Mouse (Mus musculus) heart, adult 9 months (tissue): ENCODE results near the gene Itgb1bp1.

Experiments used
- DNase-seq, 2 experiments: peaks; one replicate each; pipeline ENCODE4 v3.0.0; 2022; ENCODE audit warnings: low spot score in 2 of 2

The Itgb1bp1 gene

DNA sequence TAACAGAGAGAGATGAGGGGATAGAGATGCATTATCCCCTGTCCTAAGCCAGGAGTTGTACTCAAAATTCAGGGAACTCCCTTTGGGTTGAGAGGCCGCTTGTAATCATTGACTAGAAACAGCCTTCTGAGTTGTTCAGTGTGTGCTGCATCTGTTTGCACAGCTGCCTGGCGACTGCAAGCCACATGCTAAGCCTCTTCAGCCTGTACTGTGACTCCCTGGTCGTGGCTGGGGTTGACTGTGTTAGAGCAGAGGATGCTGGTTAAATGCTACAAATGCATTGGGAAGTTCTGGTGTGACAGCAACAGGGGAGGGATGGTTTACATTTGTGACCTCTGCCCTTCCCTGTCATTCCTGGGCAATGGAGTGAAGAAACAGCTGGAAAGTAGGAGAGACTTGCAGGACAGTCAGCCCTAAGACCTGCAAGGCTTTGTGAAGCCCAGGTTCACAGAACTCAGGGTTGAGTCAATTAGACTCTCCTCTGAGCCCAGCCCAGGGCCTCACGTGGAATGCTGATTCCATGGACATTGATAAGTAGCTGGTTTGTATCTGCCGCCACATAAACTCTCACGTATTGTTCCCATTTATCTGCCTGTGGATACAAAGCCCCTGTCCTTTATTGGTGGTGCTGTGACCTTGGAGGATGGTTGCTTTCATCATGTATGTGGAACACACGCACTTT lies 38.2 kb downstream of the Itgb1bp1 start:
- DNase-seq: no peak

DNA sequence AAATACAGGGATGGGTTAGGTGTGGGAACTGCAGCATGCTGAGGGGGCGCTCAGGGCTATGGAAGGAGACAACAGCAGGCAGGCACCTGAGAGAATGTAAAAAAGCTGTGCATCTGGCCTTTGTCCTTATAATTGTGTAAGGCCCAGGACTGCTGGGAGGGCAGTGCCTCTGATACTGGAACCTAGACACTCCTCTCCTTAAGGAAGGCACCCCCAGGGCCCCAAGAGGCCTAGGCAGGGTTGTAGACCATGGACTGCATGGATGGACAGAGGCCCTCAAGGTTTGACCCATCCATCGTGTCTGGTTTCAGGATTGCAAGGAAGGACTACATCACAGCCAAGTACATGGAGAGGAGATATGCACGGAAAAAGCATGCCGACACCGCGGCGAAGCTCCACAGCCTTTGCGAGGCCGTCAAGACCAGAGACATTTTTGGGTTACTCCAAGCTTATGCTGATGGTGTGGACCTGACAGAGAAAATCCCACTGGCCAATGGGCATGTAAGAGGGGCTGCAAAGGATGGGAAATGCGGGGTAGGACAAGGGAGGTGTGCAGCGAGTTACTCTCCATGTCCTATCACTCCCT lies 41.6 kb downstream of the Itgb1bp1 start:
- no peak for DNase-seq

DNA sequence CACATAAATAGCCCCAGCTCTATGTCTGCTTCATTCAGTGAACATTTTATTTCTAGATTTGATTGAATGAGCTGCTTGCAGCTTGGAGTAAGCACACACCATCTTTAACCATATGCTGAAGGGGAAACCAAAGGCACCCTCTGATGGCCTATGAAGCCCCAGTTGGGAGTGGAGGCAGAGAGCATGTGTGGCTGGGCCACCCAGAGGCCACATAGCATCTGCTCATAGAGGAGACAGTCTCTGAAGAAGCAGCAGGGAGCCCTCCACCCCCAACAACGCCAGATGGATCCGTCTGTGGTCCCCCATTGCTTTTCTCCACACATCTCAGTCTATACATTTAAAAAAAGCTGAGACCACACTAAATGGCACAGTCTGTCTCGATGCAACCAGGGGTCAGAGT lies 44.1 kb downstream of the Itgb1bp1 start:
- DNase-seq: no peak

GRCm38 (mm10) chr12:21234560-21234959 lies 51.5 kb downstream of the Itgb1bp1 start:
- DNase-seq: no peak

DNA sequence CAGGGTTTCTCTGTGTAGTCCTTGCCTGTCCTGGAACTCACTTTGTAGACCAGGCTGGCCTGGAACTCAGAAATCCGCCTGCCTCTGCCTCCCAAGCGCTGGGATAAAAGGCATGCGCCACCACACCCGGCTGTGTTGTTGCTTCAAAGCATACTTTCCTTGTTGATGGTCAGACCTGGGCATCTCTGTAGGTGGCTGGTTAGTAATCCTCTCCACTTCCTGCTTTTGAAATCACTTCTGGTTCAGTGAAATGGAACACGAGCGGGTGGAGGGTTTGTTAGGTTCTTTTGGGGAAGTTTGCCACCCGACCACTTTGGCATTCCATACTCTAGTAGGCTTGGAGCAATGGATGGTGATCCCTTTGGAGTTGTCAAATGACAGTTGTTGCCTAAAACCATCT lies 52.4 kb downstream of the Itgb1bp1 start:
- no peak for DNase-seq

DNA sequence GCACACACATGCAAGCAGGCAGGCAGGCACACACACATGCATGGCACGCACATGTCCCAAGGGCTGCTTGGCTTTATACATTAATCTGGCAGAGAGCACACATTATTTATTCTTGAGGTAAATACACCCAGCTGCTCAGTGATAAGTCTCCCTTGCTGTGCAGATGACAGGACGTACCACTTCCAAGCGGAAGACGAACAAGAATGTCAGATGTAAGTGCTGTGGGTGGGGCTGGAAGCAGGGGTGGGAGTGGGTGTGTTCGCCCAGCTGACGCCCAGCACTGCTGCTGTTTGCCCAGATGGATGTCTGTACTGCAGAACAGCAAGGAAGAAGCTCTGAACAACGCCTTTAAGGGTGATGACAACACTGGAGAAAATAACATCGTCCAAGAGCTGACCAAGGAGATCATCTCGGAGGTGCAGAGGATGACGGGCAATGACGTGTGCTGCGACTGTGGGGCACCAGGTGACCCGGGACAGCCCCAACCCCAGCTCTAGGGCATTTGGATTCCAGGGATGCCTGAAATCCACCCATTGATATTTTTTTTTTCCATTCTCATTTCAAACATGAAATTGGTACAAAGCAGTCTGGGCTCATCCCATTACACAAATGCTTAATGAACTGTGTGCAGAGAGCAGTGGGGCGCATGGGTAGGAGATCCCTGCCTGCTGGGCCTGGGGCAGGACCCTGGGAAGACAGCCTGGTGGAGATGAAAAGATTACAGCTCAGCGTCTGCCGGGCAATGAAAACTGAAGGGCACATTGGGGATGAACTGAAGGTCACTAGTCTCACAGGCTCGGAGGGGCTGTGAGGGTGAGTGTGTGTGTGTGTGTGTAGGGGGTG lies 56.8 kb downstream of the Itgb1bp1 start:
- no peak for DNase-seq

DNA sequence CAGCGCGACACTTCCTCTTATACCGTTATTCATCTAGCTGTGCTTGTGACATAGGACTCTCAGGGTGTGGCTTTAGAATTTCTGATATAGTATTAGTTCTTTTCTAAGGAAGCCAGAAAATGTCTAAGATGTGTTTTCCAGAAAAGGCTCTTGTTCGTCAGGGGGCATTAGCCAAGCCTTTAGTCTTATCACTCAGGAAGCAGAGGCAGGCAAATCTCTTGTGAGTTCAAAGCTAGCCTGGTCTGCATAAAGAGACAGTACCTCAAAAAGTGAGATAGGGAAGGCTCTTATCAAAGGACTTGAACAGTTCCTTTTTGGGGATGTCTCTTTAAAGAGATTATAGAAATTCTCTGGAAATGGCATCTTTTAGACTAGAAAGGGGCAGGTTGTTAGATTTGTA lies 57.4 kb downstream of the Itgb1bp1 start:
- no peak for DNase-seq

GRCm38 (mm10) chr12:21227076-21227980 lies 58.8 kb downstream of the Itgb1bp1 start:
- DNase-seq: peak; percentile 82 to 84

DNA sequence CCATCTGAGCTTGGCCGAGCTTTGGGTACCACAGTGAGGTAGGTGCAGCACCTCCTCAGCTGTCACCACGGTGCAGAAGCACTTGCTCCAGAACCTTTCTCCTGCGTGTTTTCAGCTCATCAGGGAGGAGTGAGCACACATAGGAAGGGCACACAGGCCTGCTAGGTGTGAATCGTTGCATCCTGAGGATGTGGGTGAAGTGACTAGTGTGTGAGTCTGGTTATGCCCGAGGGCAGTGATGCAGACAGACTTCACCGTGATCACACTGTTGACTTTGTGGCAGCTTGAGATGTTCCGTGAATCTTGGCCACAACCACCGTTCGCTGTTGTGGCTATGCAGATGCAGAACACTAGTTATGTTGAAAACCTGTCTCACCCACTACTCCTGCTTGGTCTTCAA lies 59.8 kb downstream of the Itgb1bp1 start:
- DNase-seq: no peak

DNA sequence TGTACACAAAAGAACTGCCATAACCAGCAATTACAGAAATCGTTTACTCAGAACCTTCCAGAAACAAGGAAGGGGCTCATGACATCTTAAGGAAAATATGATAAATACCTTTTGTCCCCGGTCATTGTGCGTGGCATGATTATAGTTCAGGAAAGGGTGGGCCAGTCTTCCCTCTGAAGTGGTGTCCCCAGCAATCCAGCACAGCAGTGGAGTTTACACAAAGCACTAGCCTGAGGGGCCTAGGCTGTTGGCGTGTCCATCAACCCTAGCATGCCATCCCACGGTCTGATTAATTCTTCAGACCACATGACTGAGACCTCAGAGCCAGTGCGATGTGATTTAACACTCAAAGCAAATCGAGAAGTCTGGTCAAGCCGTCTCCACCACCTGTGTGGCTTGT lies 60.7 kb downstream of the Itgb1bp1 start:
- DNase-seq: no peak

DNA sequence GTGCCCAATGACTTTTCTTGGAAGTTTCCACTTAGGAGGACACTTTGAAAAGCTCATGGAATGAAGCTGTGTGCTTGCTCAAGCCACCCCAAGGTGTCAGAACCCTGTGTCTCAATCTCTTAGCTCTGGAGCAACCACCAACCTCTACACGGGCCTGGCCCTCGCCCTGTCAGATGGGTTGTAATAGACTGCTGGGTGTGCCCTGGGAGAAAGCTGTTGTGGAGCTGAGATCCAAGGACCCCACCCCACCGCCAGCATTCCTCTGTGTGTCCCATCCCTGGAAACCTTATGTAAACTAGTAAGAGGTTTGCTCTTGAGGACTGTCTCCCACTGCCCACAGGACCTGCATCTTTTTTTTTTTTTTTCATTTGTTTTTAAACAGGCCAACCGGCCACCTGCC lies 62.2 kb downstream of the Itgb1bp1 start:
- no peak for DNase-seq

DNA sequence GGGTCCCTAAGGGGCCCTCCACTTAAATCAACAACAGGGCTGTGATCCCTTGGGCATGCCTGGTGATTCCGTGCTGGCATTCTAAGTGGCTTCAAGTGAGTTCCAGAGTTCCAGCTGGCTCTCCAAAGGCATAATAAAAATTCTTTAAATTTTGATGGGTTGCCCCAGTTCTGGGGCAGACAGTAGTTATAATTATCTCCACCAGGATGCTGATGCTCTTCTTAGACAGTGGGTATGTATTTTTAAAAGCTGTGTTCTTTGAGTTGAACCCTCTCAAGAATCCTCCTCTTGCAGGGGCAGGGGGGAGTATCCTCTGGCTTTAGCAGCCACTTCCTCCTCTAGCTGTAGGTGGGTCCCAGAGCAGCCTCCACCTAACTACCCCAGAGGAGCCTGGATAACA lies 65.5 kb downstream of the Itgb1bp1 start:
- no peak for DNase-seq

GRCm38 (mm10) chr12:21217776-21218444 lies 68.2 kb downstream of the Itgb1bp1 start:
- DNase-seq: no peak

- DNase-seq: no peak
These were observed 71.4 kb downstream of the Itgb1bp1 start for GRCm38 (mm10) chr12:21214551-21215165.

DNA sequence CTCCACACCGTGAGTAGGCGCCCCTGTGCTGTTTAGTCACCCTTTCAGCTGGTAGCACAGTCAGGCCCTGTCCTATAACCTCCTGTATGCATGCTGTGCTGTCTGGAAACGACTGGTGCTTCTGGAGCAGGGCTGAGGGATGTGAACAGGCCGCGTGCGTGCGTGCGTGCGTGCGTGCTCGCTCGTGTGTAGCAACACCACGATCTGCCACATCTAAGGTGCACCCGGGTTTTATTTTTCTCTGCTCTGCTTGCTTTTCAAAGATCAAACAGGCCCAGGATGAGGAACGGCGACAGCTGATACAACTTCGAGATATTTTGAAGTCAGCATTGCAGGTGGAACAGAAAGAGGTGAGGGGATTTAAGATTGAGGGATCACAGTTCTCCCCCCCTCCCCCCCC lies 73.2 kb downstream of the Itgb1bp1 start:
- DNase-seq: no peak

DNA sequence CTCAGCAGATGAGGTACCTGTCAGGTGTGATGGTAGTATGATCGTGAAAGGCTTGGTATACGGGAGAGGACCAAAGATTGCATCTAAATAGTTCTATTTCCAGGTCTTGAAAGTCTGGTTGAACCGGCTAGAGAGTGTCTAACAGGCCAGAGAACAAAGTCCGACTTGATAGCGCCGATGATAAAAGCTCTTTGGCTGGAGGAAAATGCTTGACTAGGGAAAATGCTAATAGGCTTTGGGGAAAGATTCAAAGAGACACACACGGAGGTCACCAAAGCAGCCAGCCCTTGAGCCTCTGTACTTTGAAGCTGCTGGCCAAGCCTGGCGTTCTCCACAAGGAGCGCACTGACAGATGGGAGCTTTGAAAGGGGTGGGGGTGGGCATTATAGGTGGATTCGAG lies 76.8 kb downstream of the Itgb1bp1 start:
- no peak for DNase-seq

- no peak for DNase-seq
These were observed 77.8 kb downstream of the Itgb1bp1 start for GRCm38 (mm10) chr12:21208172-21208795.

GRCm38 (mm10) chr12:21207422-21207821 lies 78.7 kb downstream of the Itgb1bp1 start:
- no peak for DNase-seq

DNA sequence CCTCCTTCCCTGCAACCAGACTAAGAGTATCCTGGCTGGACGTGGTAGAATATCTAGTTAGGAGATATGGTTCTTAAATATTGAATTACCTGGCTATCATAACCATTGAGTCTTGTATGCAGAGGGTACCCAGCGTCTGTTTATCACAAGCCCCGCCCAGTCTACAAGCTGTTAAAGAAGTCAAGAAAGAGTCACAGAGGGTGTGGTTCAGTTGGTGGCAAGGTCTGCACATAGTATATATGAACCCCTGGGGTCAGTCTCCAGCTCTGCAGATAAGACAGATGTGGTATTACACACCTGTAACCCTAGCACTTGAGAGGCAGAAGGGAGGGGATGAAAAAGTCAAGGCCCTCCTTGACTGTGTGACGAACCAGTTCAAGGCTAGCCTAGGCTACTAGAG lies 80.3 kb downstream of the Itgb1bp1 start:
- no peak for DNase-seq

DNA sequence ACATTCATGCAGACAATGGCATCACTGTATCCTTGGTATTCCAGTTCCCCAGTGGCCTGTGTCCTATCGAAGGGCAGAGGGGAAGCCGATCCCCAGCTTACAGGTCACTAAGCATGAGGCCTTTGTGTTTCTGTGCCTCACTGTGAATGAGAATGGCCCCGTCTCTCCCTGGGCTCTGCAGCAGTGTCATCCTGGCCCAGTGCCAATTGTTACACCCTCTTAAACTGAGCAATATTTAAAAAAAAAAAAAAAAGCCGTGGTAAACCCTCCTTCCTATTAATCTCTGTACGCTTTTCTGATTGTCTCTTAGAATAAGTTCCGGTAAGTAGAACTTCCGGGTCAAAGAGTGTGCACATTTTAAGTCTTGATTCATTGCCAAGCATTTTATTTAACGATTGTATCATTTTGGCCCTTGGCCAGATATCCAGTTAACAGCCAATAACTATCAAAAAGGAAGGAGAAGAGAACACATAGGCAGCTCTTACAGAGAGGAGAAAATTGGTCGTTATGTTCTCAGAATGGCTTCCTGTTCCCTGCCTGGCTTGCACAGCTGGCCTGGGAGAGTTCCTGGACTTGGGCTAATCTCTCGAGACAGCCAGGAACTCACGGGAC lies 81.3 kb downstream of the Itgb1bp1 start:
- peak; percentile 47 to 60 for DNase-seq
